Mouse (Mus musculus): ENCODE results near the gene Pagr1b.

Gene Pagr1b

DNA sequence TGATC lies at the start of gene Pagr1b:
Gene Pagr1b (minus strand): TSS at position 4 of the 5 bp plus-strand sequence.
- no peak for DNase-seq (ENCODE audit: low spot score in 2 of 2)

DNA sequence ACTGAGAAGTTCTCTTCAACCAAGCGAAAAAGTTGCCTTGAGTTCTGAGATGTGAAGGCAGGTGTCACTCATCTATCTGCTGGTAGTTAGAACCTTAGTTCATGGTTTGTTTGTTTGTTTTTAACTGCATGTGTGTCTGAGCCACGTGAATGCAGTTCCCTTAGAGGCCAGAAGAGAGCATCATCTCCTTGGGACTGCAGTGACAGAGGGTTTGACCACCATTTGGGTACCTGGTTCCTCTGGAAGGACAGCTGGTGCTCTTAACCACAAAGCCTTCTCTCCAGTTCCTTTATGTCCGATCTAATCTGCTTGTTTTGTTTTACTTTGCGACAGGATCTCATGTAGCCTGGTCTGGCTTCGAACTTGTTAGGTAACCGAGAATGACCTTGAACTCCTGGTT lies 49.3 kb upstream of the Pagr1b start:
- DNase-seq (ENCODE audit: low spot score in 2 of 2) = no peak

DNA sequence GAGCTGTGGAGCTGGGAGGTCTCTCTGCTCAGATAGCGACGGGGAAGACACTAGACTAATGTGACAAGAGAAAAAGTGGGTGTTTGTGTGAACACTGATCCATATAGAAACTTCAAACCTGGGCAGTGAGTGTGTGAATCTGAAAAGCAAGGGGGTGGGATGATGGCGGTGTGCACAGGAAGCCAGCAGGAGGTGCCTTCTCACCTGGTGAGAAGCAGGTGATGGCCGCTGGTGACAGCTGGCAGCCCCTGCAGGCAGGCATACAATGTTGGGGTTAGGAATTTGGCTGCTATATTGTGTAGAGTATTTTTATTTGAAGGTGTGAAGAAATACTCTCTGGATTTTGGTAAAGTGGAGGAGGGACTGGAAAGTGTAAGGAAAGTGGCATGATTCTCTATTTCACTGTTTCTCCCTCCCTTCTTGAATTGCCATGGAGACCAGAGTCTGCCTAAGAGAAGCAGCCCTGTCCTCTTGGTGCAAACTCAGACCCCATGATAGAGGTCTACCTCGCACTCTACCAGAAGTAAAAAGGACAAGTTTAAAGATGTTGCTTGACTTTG lies 38.8 kb upstream of the Pagr1b start:
- DNase-seq (ENCODE audit: low spot score in 2 of 2) = no peak

DNA sequence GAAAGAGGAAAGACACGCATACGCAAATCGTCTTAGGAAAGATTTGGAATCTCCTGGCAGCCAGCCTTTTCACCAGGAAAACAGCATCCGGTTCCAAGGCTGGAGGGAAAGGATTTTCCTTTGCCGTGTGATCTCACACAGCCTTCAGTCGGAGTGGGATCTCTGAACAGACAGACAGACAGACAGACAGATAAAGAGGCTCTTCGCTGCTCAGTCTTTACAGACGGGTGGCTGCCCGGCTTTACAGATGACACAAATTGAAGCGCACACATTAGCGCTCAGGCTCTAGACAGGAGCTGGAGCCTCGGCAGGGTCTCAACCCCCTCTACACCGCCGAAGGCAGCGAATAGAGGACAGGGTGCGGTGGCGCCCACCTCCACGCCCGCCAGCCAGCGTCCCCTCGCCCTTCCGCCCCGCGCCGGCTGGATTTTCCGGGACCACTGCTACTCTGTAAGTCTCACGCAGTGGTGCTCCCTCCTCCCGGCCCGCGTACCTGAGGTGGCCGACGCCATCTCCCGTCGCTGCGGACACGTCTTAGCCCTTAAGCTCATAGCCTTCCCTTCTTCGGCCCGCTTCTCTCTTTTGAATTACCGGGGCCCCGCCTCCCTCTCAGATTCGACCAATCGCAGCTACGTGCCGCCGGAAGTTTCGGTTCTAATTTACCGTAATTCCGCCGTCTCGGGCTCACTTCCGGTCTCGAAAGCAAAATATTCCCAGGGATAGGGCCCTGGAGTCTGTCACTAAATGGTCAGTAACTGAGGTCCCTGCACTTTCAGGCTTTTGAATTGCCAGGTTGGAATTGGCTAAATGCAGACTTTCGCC lies 25.8 kb upstream of the Pagr1b start, which contains the start of gene Kif22:
Gene Kif22 (minus strand): TSS at position 621 of the 822 bp plus-strand sequence.
- peak; percentile 82 to 87 for DNase-seq (ENCODE audit: low spot score in 2 of 2)

DNA sequence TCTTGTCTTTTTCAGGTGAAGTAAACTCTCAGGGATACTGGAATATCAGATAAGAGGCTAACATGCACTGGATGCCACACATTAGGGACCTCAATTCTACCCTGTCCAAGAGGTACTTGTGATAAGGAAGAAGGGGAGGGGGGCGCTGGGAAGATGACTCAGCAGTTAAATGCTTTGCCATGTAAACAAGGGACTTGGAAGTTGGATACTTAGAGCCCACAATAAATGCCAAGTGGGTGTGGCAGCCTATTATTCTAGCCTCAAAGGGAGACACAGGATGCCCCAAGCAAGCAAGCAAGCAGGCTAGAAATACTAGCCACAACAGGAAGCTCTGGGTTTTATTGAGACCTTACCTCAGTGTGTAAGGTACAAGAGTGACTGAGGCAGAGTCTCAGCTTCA lies 15.0 kb upstream of the Pagr1b start:
- no peak for DNase-seq (ENCODE audit: low spot score in 2 of 2)

DNA sequence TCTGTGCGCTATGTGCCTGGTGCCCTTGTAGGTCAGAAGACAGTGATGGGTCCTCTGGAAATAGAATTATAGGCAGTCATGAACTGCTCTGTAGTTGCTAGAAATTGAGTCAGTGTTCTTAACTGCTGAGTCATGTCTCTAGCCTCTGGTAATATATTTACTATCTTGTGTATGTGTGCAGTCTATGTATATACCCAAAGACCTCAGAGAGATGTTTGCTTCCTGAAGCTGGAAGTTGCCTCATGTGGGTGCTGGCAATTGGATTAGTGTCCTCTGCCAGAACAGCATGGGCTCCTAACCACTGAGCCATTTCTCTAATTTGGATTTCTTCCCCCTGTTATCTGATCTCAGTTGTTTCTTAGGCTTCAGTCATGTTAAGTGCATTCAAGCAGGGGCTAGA lies 13.9 kb upstream of the Pagr1b start:
- DNase-seq (ENCODE audit: low spot score in 2 of 2) = no peak

DNA sequence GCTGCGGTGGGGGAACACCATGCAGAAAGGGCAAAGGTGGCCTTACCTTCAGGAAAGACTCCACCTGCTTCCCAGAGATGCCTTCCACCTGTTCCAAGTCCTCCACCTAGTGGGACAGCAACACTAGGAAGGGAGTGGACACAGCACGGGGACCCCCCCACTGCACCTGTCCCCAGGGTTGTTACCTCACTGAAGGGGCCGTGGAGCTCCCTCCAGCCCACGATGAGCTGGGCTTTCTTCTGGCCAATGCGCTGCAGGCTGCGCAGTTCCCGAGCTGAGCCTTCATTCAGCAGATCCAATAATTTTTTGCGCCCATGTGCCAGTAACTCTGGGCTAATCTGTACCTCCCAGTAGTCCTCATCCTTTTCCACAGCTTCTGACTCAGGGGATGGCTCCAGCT lies 11.6 kb upstream of the Pagr1b start:
- DNase-seq (ENCODE audit: low spot score in 2 of 2) = no peak

DNA sequence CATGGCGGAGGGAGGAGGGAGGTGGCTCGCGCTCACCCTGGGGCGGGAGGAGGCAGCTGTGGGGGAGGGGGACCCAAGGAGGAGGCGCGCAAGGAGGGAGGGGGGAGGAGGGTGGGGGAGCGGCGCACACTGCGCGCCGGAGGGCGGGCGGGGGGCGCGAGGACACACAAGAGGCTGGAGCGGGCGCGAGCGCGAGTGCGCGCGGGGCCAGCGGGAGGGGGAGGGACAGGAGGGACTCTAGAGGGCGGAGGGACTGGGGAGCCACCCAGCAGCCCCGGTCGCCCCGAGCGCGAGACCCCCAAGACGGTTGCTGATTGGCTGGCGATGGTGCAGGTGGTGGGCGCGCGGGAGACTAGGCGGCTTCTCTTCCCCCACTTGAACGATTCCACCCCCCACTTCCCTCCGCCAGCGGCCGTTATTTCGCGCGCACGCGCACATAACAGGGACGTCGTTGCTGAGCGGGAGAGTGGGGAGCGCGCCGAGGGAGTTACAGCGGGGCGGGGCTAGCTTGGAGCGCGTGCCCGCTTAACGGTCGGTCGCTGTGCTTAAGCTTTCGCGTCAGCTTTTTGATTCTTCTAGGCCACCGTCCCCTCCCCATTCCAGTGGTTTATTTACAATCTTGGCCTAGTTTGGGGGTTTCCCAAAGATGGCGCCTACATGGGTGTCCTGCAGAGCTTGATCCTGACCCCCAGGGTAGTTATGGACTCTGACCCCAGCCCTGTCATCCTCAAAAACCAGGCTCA lies 10.9 kb upstream of the Pagr1b start, which contains the start of gene Maz:
Gene Maz (minus strand): TSS at position 54 of the 743 bp plus-strand sequence.
- DNase-seq (ENCODE audit: low spot score in 2 of 2) = peak; percentile 97 to 98

DNA sequence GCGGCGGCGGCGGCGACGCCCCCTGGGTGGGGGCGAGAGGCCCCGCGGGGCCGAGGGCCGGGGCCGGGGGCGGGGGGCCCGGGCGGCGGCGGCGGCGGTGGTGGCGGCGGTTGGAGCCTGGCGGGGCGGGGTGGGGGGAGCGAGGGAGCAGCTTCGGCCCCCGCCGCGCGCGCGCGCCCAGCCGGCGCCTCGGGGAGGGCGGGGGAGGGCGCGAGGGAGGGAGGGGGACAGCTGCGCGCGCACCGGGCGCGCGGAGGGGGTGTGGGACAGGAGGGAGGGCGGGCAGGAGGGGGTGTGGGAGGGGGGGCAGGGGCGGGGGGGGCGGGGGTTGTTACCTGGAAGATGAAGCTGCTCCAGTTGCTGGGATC lies 10.3 kb upstream of the Pagr1b start:
- DNase-seq (ENCODE audit: low spot score in 2 of 2) = no peak

DNA sequence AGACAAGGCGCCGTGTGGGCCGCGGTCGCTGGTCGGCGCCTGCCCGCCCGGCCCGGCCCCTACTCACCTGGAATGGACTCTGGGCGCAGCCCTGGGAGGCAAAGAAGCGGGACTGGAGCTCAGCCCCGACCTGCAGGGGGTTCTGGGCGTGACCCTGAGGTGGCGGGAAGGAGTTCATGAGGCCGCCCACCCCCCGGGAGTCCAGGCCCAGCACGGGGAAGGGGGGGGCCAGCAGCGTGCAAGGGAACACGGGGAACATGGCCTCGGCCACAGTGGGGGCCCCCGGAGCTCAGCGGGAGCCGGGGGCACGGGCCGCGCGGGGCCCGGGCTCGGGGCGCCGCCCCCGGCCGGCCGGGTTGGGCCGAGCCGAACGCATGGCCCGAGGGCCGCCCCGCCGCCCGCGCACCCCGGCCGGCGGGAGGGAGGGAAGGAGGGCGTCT lies 9.9 kb upstream of the Pagr1b start:
- peak; percentile 45 to 59 for DNase-seq (ENCODE audit: low spot score in 2 of 2)

DNA sequence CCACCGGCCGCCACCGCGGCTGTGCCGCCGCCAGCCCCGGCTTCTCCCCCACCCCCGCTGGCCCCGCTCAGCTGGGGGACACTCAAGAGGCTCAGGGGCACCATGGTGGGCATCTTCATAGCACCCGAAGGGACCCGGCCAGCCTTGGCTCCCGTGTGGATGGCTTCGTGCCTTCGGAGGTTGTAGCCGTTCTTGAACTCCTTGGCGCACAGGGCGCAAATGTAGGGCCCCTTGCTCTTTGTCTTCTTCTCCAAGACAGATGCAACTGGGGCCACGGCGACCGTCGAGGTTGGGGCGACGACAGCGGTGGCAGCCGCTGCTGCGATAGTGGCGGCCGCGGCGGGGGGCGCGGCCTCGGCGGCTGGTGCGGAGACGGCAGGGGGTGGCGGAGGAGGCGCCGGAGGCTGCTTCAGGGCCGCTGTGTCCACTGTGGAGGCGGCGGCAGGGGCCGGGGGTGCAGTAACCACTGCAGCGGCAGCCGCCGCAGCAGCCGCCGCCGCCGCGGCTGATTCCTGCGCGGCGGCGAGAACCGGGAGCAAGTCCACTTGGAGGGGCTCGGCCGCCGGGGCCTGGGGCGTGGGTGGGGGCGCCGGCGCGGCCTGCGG lies 9.4 kb upstream of the Pagr1b start:
- peak in 1 of 2 experiments; percentile 31 for DNase-seq (ENCODE audit: low spot score in 2 of 2)

DNA sequence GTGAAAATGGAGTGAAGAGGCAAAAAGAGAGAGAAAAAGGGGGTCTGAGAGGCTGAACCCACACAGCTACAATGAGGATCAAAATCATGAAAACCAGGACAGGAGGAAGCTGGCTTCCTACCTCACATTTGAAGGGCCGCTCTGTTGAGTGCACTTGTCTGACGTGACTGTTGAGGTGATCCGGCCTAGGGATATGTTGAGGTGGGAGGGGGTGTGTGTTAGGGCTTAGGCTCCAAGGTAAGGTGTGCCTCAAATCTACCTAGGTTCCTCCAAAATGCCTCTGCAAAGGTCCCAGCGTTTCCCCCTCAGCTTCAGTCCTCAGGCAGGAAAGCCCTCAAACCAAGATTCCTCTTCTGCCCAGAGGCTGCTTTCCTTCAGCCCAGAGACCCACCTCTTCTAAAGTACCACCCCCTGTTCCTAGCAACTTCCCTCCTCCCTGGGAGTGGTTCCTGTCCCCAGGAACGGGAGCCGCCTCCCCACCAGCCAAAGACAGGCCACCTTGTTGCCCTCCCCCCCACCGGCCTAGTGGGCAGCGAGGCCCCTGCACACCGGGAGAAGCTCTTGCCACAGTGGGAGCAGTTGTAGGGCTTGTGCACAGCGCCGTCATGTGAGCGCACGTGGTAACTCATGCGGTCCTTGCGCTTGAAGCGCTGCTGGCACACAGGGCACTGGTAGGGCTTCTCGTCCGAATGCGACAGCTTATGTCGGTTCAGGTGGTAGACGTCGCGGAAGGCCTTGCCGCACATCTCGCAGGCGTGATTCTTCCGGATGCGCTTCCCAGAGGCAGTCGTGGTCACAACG lies 8.7 kb upstream of the Pagr1b start:
- DNase-seq (ENCODE audit: low spot score in 2 of 2) = peak; percentile 59 to 68

DNA sequence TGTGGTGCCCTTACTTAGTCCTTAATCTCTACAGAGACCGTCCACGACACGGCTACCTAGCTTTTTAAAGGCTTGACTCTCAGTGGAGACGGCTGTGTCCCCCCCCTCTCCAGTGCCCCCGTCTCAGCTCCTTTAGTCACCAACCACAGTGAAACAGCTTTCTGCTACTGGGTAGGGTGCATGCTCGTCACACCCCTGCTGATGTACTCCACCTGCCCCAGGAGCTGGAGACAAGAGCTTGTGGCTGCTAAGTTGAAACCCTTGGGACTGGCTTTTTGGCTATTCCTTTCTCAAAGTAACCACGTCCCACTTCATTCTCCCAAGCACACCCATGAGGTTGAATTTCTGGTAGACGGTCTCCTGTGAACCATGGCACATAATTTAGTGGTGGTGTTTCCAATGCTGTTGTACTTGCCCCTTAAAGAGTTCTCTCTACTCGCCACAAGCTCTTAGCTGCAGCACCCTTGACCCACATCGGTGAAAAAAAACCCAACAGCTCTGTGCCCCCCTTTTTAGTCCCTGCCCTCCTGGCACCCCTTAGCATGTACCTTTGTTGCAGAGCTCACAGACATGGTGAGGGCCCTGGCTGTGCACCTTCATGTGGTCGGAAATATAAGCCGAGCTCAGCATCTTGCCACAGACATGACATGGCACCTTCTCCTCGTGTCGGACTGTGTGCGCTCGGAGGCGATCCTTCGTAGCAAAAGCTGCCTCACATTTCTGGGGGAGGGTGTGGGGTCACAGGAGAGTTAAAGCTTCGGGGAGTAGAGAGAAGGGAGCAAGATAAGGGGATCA lies 7.8 kb upstream of the Pagr1b start:
- no peak for DNase-seq (ENCODE audit: low spot score in 2 of 2)

DNA sequence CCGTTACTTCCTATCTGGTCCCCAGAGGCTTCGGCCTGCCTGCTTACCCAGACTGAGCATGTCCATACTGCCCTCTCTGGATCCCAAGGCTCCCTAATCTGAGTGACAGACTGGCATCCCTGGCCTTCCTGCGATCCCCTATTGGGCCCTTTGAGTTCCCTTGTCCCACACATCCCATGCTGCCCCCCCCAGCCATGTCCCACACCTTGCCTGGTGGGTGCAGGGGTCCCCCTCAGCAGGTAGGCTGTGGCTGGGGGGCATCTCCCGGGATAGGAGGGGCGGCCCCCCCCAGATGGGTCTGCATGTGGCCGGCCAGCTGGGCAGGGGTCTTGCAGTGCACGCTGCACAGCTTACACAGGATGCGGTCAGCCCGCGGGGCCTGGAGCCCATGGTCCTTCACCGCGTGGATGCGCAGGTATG lies 7.0 kb upstream of the Pagr1b start:
- no peak for DNase-seq (ENCODE audit: low spot score in 2 of 2)

DNA sequence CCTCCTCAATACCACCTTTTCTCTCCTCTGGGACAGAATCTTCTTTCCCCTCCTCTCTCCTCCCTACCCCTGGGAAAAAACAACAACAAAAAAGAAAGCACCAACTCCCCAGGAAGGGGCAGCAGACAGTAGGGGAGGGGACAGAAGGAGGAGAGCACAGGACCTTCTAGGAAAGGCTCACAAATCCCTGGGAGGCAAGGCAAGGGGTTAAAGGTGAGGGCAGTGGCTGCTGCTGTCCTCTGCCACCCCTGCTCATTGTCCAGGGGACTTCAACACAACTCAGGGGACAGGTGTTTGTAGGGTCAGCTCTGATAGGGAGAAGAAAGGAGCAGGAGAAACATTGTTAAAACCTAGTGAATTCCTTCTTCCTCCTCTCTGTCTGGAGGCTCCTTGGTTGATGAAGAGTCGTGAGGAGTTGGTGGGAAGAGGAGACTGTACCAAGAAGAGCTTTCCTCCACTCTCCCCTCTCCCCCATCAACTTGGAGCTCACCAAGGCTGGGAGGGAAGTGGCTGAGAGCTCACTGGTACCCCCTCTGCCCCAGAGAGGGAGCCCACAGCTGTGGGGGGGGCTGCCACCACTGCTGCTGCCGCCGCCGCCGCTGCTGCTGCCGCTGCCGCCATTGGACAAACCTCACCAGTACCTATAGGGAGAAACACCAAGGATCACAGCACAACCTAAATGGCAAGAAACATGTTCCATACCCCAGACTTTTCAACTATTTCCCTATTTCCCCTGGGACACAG lies 6.4 kb upstream of the Pagr1b start:
- no peak for DNase-seq (ENCODE audit: low spot score in 2 of 2)

DNA sequence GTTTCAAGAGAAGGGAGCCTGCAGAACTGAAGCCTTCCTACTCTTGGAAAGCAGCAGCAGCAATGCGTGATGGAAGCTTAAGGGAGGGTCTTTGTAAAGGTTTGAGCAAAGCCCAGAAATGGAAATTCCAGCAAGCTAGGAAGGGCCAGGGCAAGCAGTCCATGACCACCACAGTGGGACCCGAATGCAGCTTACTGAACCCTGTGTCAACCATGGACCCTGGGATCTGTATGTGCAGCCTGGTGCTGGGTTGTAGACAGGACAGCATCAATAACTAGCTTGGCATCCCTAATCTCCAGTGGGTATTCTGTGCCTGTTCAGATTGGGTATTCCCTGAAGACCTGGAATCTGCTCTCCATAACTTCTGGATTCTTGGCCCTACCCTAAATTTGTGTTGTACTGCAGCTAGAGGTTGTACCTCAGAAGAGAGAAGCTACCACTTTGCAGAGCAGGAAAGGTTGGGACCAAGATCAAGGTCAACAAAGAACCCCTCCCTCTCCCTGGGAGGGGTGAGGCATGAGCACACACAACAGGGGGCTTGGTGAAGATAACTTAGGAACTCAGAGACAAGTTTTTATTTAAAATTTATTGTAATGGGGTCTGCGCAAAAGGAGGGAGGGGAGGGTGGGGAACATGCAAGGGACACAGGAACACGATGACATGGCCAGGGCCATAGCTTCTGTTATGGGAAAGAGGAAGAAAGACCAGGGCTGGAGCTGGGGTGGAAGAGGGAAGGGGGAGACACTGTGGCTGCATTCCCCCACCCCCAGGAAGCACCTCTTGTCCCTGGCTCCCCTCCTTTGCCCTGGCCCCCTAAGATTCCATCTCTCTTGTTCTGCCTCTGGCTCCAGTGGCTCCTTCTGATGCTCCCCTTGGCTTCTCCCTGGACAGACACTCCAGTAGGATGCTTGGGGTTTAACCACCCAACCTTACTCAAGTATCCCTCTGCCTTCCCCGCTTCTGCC lies 5.6 kb upstream of the Pagr1b start:
- no peak for DNase-seq (ENCODE audit: low spot score in 2 of 2)

DNA sequence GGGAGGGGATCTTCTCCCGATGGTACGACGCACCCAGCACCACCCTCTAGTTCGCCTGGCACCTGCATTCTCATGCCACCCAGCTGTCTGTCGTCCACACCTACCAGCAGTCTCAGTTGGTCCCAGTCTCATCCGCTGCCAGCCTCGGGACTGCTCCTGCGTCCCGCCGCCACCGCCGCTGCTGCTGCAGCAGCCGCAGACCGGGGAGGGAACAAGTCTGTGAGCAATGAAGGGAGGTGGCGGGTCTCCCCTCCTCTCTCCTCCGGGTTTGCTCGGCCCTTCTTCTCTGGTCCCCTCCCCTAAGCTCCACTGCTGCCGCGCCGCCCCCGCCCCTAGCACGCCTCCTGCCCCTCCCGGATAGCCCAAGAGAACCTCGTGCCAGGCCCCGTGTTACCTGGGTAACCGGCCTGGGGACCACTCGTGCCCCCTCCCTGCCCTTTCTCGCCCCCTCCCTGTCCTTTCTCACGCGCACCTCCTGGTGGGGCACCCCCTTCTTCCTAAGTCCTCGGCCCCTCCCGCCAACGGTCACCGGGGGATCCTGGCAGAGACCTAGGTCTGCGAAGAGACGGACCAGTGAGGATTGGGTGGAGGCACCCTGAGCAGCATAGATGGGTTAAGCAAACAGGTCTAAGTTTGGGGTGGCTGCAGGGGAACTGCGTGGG lies 4.7 kb upstream of the Pagr1b start, which contains the start of the genes Gm42742 and Prrt2:
Gene Gm42742 (minus strand): TSS at position 197 of the 662 bp plus-strand sequence.
Gene Prrt2 (minus strand): TSS at position 311 of the 662 bp plus-strand sequence.
- DNase-seq (ENCODE audit: low spot score in 2 of 2) = peak in 1 of 2 experiments; percentile 36

DNA sequence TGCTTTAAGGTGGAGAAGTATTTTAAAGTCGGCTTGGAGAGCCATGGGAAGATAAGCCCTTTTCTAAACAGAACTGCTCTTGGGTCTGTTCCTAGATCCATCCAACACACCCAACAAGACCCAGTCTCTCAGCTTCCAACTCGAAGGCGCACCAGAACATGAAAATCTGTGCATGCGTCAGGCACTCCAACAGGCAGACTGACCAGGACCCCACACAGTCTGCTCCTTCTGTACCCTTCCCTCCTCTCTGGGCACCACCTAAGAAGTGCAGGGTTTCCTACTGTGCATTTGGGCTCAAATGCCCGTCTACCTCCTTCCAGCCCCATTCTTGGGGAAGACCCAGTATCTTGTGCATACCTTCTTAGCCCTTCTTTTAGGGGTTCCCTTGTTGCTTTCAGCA lies 4.2 kb upstream of the Pagr1b start:
- no peak for DNase-seq (ENCODE audit: low spot score in 2 of 2)

DNA sequence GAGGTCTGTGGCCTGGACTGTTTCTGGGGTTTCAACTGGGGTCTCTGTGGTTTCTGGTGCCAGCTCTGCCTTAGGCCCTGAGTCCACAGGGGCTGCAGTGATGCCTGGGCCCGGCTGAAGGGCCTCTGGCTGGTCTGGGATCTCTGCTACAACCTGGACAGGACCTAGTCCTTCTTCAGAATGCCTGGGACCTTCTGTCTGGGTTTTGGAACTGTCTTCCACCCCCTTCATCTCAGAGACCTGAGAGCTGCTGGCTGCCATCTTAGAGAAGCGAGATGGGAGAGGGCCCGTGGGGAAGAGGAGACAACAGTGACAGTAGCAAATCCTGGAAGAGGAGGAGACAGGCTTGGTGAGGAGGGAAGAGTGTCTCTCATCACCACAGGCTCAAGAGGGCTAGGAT lies 3.7 kb upstream of the Pagr1b start:
- no peak for DNase-seq (ENCODE audit: low spot score in 2 of 2)

All from urinary bladder, adult 18-20 months (tissue).